Mouse (Mus musculus): Measurements from ENCODE around the gene Ltbp2. TPM values are rescaled to one million over a fixed set of nuclear protein-coding genes. Genes with fewer than 3 reads are reported as not detected.

Ltbp2 gene
- not detected for polyA plus RNA-seq (2017; shearing (Covaris generic))

GRCm38 (mm10) chr12:84876481-84877121 is at the start of gene Ltbp2:
TSS of gene Ltbp2 (minus strand) at chr12:84876532.
- peak; percentile 76 for ATAC-seq

- ATAC-seq: no peak
Measured at GRCm38 (mm10) chr12:84924324-84924723, 48.0 kb upstream of the Ltbp2 start.

DNA sequence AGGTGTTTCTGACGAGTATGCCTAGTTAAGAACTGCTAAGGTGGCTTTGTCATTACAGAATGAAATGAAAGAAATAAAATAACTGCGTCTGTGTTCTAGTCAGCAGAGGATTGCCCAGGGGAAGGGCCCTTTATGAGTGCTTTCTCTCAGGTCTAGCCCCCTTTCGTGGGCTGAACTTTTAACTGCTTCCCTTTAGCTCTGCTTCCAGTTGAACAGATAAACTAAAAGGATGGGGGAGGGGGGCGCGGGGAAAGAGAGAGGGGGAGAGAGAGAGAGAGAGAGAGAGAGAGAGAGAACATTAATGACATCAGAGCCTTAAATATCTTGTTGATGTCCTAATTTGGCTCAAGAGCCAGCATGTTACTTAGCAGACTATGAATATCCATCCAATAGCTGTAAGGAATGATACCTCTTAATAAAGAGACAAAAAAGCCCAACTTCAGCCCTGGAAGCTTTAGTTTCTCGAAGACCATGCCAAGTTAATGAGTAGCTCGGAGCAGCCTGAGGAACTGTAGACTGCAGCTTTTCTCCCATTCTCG is 45.6 kb upstream of the Ltbp2 start:
- no peak for ATAC-seq

DNA sequence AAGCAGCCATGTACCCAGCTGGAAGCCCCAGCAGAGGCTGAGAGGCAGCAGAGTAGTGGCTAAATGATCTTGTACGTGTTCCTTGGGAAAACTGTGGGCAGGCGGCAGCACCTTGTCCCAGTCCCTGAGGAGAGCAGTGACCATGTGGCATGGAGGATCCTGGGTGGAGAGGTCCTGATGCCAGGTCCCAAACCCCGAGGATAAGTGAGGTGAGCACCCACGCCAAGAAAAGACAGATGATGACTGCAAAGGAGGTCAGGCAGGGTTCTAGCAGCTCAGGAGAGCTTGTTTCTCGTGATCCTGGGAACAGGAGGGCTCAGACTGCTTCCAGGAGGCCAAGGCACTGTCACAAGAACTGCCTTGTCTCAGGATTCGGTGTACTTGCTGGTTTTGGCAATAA is 42.5 kb upstream of the Ltbp2 start:
- no peak for ATAC-seq

DNA sequence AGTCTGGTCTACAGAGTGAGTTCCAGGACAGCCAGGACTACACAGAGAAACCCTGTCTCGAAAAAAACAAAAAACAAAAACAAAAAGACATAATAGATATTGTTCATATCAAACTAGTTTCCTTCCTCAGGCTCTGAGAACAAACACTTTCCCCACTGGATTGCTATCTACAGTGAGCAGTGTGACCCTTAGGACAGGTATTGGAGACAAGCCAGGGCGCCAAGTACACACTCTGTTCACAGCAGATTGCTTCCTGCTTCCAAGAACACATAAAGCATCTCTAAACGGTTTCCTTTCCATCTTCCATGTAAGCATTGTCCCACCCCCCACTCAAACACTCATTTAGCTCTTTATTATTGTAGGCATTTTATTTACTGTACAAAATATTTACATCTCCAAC is 41.5 kb upstream of the Ltbp2 start:
- no peak for ATAC-seq

GRCm38 (mm10) chr12:84914959-84915358 is 38.6 kb upstream of the Ltbp2 start:
- ATAC-seq: no peak

- ATAC-seq: no peak
Measured at GRCm38 (mm10) chr12:84912652-84913104, 36.3 kb upstream of the Ltbp2 start.

DNA sequence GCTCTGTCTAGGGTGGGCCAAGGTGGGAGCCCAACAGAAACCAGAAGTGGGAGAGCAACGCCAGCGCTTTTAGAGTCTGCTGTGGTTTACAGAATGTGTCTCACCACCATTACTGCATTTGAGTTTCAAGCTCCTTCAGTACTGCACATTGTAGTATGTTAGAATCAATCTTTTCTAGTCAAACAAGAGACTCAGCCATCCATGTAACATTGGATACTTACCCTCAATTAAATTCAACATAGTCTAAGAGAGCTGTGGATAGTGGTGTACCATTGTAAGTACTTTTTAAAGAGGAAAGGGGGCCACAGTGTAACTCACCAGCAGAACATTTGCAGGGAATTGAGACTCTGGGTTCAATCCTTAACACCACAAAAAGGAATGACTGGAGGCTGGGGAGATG is 35.3 kb upstream of the Ltbp2 start:
- no peak for ATAC-seq

- ATAC-seq: no peak
Measured at GRCm38 (mm10) chr12:84910066-84910465, 33.7 kb upstream of the Ltbp2 start.

DNA sequence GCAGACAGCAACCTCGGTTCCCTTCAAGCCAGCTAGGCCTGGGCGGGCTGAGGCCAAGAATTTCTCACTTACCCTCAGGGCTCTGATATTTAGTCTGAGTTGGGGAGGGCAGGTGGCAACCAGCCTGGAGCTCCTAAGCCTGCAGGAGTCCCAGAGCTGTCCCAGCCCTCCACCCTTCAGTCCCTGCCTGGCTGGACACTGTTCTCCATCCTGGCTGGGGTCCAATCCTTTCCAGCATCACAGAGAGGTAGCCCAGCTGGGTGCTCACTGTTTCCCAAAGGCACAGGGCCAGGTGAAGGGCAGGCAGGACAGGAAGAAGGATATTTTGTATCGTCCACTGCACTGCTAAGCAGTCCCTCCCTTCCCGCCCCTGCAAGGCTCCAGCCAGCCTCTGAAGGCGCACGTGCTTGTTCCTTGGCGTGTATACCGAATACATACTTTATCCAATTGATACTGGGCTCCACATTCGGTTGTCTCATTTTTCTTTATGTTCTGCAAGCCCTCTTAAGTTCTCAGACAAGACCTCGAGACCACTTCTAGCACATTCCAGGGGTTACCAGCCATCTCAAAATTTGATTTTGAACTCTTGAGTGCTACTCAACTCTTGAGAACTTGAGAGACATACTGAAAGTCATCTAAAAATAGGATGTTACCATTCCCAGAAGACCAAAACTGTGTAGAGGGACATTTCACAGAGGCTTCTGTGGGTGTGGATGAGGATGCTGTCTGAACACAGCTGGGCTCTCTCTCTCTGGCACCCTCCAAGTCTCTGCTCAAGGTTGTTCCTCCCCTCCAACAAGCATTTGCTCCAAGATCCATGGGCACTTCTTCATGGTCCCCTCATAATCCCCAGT is 31.5 kb upstream of the Ltbp2 start:
- ATAC-seq: no peak

GRCm38 (mm10) chr12:84907024-84907626 is 30.8 kb upstream of the Ltbp2 start:
- ATAC-seq: no peak

- ATAC-seq: no peak
Measured at GRCm38 (mm10) chr12:84904399-84904798, 28.1 kb upstream of the Ltbp2 start.

GRCm38 (mm10) chr12:84900317-84900716 is 24.0 kb upstream of the Ltbp2 start:
- ATAC-seq: no peak

DNA sequence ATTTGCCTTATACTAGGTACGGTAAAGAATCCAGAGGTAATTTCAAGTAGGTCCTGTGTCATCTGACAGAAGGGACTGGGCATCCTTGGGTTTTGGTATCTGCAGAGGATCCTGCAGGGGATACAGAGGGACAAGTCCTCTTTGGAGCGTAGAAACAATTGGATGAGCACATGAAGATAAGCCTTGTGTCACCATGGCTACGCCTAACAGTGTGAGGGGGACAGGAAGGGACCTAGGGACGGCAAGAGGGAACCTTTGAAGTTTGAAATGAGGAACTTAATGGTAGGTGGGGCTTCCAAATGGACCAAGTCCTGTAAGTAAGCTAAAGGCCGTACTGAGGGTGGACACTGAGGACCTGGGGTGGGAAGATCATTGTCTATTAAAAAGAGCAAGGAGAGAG is 21.0 kb upstream of the Ltbp2 start:
- ATAC-seq: no peak

GRCm38 (mm10) chr12:84896235-84896634 is 19.9 kb upstream of the Ltbp2 start:
- no peak for ATAC-seq

DNA sequence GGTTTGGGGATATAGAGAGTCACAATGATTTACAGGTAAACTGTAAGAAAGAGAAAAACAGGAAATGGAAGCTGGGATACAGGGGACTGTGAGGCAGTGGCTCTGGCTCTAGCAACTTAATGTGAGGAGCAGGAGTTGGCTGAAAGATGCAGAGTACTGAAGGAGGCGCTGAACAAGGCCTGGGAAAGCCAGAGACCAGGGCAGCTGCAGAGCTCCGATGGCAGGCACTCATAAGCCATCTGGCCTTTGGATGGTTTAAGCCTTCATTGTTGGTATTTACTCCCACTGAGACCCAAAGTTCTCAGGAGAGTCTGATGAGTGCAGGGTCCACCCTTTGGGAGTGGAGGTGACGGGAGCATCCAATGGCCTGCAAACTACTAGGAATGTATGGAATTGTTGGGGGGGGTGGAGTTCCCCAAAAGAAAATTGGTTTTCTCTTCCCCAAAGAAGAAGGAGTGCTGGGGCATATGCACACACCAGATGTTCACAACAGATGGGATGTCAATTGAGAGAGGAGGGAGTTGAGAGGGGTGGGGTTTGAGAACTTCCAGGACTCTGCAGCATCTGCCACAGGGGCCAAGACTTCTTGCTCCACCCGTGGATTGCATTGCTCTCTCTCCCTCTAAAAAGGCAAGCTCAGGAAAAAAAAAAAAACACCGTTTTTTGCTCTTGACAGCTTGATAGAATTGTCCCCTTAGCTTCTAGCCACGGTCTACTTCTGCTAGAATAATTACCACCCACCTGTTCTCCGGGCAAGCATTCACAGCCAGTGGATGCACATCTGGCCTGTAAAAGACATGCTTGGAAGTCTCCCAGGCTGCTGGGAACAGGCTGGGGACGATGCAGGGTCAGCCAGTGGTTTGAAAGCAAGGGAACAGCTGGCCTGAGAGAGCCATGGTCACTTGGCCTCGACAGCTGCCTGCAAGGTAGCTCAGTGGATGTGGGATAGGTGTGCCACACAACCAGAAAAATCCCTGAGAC is 17.6 kb upstream of the Ltbp2 start:
- ATAC-seq: no peak

DNA sequence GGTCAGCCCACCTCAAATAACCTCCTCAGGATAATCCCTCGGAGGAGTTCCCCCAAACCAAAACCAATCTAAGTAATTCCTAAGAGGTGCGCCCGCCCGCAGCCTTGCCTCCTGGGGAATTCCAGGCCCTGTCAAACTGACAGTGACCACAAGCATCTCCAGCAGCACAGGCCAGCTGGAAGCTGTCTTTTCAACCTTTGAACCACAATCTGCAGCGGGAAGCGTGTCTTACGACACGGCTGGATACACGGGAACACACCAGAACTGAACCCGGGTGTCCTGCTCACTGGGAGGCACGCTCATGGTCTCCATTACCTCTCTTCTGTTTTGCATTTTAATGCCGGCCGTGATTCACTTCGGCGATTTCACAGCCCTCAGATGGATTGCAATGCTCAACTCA is 14.0 kb upstream of the Ltbp2 start:
- ATAC-seq: no peak

- ATAC-seq: no peak
Measured at GRCm38 (mm10) chr12:84885107-84885876, 9.0 kb upstream of the Ltbp2 start.

- no peak for ATAC-seq
Measured at GRCm38 (mm10) chr12:84884423-84885076, 8.2 kb upstream of the Ltbp2 start.

DNA sequence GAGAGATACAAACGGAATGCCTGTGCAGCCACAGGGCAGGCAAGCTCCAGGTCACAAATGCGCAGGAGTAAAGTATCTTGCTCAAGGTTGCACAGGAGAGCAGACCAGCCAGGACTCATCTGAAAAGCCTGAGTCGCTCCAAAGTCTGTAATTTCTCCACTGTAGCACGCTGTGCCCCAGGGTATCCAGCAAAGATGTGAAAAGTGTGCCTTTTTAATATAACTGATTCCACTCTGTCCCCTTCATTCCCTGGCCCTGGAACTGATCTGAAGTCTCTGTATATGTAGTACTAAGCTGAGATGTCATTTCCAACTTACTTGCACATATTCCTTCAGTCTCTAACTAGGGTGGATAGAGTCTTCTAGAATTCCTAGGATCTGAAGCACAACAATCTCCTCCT is 6.5 kb upstream of the Ltbp2 start:
- ATAC-seq: no peak

DNA sequence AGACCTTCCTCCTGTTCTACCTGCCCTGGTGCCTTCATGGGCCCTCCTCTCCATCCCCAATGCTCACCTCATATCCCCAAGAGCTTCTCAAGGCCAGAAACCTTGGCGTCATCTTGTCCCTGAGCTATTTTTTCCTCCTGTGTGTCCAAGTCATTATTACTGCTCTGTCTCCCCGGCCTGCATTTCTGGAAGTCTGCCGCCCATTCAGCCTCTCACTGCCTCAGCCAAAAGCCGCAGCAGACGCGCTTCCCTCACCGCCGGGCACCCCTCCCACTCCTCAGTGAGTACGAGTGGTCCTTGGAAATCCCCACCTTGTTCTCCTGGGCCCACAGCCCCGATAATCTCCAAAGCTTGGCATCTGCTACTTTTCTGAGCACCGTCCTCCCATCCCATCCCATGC is 3.8 kb upstream of the Ltbp2 start:
- no peak for ATAC-seq

All from CD4-positive, CD25-positive, alpha-beta regulatory T cell, adult 4 months (primary cell).